Mouse (Mus musculus) thymus, postnatal 14 days (tissue): ENCODE measurements at regions not wholly inside any gene's neighbourhood (a gene's known extent, or its start where the extent isn't known, plus 50 kb on each side); places are given as distances from the start of the nearest gene placed in this dataset.
"Not testable (repeated sequence)": the region's sequence is repeated elsewhere in the genome, so short reads cannot be mapped to it uniquely, and the experiment has no call there.

Experiments used
- DNase-seq: peaks from one replicate; pipeline ENCODE4 v3.0.0; 2021

DNA sequence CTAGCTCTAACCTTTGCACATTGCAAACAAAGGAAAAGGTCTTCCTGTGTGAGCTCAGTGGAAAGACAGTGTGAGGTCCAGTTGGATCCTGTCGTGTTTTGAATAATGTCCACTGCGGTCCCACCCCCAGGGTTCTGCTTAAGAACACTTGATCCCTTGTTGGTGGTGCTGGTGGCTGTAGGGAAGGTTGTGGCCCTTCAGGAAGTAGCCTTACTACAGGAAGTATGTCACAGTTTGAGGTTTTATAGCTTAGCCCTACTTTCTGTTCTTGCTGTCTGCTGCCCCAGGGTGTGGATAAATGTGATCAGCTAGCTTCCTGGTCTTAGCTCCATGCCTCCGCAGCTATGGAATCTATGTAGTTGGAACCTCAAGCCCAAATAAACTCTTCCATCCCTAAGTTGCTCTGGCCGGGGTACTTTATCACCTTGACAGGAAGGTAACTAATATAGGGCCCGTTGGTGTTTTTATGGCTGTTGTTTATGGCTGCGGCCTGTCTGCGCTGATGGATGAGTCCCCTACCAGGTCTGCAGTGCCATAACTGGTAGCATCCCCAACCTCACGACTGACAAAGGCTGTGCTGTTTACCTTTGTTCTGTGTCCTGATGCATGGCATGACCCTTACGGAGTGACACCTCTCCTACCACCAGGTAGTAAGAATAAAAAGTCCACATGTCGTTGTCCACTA is 103.1 kb upstream of the Gadl1 start:
- no peak for DNase-seq

DNA sequence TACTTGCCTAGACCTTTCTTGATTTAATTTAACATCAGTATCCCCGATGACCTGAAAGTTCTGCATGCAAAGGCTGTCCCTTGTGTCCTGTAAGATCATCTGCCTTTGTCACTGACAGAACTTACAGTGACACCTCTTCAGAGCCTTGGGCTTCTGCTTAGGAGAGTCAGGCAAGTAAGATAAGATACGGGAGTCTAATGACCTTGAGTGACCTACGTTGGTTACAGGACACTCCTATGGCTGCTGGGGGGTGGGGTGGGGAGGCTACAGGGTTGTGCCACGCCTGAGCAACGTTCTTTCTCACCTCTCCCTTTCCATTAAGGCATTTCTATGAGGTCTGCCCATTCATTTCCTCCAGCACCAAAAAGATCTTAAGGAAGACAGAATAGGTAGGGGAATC is 69.1 kb upstream of the Gadl1 start:
- no peak for DNase-seq

DNA sequence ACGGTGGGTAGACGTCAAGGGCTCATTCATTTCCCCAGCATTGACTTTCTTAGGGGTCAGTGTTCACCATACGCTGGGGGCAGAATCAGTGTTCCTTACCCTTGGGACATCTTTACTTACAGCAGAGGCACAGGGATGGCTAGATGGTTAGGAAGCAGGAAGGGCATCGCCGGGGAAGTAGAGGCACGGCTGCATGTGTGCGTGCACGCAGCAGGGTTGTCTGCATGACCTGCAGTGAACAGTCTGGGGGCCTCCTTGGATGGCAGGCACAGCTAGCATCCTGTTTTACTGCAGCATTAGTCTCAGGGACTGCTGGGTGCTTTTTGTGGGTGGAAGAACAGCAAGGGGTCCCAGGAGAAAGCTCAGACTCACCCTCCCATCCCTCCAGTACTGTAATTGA is 68.5 kb upstream of the Gadl1 start:
- no peak for DNase-seq

DNA sequence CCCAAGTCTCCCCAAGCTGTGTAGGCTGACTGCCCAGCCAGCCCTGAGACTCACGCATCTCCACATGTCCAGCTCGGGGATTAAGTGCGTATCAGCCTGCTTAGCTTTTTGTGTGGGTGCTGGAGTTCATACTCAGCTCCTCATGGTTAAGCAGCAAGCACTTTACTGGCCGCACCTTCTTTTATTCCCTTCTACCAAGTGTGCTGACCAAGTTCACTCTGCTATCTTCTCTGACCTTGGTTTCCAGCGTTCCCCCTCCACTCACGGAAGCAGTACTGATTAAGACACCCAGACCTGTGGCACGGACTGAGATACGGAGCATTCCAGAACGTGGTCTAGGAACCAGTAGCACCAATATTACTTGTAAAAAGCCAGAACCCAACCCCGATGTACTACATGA is 67.6 kb upstream of the Gadl1 start:
- DNase-seq = no peak

DNA sequence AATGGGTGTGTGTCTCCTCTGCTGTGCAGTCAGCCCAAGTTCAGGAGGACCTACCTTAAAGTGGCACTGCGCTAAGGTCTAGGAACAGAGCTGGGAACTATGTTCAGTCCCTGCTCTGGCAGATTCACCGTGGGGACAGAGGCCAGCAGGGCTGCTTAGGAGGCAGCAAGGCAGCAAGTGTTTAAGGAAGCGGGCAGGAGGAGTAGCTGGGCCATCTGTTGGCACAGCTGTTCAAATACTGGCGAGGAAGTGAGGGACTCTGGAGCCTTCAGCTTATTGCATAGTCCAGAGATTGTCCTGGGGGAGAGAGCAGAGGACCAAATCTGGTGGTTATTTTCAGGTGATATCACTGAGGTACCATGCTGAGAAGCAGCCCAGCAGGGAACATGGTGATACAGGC is 64.9 kb upstream of the Gadl1 start:
- no peak for DNase-seq

DNA sequence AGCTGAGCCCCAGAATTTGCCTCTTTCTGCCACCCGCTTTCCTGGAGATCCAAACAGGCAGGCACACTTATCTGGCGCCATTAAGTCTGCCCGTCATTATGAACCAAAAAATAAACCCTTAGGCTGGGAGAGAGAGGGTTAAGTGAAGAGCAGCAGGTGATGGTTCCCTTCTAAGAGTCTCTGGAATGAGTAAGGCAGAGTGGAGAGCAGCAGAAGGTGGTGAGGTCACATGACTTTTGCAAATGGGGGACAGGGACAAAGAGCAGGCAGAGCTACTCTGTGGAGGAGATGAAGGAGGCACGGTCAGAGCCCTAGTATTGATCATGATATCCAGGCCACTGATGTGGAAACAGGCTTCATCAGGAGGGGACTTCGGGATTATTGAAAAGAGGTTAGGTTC is 64.2 kb upstream of the Gadl1 start:
- DNase-seq = no peak

DNA sequence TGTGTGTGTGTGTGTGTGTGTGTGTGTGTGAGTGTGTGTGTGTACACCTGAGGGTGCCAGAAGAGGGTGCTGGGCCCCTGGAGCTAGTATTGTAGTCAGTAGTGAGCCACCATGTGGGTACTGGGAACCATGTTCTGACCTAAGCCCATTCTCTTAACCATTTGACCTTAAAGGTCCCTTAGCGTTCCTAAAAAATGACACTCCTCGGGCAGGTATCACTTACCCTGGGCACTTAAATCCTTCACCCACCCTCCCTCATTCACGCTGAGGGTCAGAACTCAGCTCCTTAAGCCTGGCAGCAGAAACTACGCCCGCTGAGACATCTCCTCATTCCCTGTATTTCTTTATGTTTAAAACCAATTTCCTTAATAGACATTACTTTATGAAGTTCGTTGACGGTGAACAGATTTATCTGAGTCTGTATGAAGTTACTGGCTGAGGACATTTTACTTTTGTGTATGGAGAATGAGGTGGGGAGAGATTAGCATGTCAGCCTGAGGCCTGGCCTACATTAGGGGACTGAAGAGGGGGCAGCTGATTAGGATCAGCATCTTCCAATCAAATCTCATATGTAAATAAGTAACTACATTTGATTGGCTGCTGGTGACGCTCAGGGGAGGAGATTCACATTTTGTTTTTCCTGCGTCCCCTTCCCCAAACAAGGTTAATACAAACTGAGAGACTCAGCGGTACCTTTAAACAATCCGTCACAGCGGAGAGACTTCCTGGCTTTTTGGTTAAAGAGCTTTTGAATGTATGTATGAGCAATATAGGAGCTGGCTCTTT is 61.8 kb upstream of the Gadl1 start:
- DNase-seq = no peak

DNA sequence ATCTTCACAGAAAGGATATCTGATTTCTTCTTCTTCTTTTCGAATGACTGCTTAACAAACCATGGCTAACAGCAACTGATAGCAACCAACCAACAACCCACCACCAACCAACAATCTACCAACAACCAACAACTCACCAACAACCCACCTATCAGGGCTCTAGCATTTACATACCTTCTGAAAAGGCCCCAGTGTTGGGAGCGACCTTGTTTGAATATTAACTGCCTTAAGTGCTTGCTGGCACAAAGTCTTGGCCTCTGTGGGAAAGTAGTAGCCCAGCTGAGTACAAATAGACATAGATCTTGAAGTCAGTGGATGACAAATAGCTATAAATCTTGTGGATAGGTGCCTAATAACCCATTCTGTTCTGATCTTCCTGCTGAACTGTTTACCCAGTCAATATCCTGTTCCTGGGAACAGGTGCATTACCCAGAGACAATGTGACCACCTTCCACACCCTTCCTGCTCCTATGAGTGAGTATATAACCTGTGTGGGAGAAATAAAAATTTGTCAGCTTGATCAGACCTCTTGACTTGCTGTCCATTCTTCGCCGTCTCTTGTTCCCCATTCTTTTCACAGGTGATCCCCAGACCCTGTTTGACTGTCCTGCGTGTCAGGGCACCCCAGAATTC is 55.9 kb upstream of the Gadl1 start:
- DNase-seq = not testable (repeated sequence)

DNA sequence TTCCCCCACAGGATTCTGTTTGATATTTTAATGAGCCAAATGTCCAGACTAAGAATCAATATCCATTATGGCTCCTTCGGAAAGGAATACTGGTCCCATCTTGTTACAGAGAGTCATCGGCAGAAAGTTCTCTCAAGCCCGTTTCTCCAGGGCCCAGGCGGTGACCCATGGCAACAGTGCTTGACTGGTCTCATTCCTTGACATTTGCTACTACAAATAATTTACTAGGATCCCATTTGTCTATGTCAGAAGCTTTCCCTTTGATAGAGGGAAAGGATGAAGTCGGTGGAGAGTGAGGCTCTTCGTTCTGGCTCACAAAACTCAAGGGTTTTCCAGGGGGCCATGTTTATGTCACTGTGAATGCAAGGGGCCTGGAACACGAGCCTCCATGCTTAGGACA is 52.0 kb upstream of the Gadl1 start:
- no peak for DNase-seq

DNA sequence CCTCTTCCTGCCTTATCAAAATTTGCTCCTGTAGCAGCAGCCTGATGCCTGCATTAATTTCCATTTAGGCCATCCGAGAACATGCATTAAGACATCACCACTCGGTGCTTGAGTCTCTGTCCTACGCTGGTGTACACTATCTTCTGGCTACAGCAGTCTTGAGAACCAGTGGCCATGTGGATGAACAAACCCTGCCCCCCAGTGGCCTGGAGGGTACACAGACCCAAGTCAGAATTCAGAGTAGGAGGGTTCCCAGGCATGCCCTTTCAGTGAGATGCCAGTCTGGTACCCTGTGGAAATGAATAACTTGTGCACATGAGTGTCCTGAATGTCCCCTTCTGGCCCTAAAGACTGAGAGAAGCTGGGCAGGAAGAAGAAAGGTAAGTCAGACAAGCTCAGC is 50.4 kb upstream of the Gadl1 start:
- peak; percentile 29 for DNase-seq
